Mouse (Mus musculus) testis, adult 2 months (tissue): ENCODE data around the gene Opcml.

Experiments used
- CTCF ChIP-seq: fragments of 200-500 bp; IDR thresholded peaks from 2 replicates; pipeline ENCODE4 v1.5.1; 2012; ENCODE audit warnings: low read depth, mild to moderate bottlenecking, inconsistent platforms, low read length, moderate library complexity; ENCODE audit not compliant: control insufficient read depth, insufficient read depth, insufficient replicate concordance
- POLR2A ChIP-seq: fragments of 200-500 bp; IDR thresholded peaks from 2 replicates; pipeline ENCODE4 v1.6.1; 2012; ENCODE audit warnings: low read depth, mild to moderate bottlenecking, inconsistent platforms, low read length, moderate library complexity; ENCODE audit not compliant: control insufficient read depth

GRCm38 (mm10) chr9:28028156-28028555 is 237.6 kb downstream of the Opcml start:
- TF ChIP-seq CTCF (no peak), POLR2A (no peak)
